Mouse (Mus musculus) cerebellum, adult 2 months (tissue): ENCODE results near the gene Sema3e.

ENCODE experiments used
- CTCF ChIP-seq: fragments of 200-500 bp; IDR thresholded peaks from 2 replicates; pipeline ENCODE4 v1.5.1; 2011; ENCODE audit warnings: low read depth, mild to moderate bottlenecking, control low read depth, low read length, moderate library complexity, borderline replicate concordance; ENCODE audit not compliant: insufficient read depth
- POLR2A ChIP-seq: fragments of 200-500 bp; IDR thresholded peaks from 2 replicates; pipeline ENCODE4 v1.6.1; 2011; ENCODE audit warnings: low read length, control low read depth, borderline replicate concordance; ENCODE audit not compliant: insufficient read depth

GRCm38 (mm10) chr5:14073152-14073551 lies 48.1 kb downstream of the Sema3e start:
- TF ChIP-seq POLR2A (no peak), CTCF (no peak)
